Mouse (Mus musculus) mesoderm, embryonic 11.5 days (tissue): Measurements from ENCODE around the gene Psme3.
"Not testable (repeated sequence)": the region's sequence is repeated elsewhere in the genome, so short reads cannot be mapped to it uniquely, and the experiment has no call there.

Experiments used
- DNase-seq: peaks from one replicate; pipeline ENCODE4 v3.0.0-alpha.2; 2012; ENCODE audit warnings: low read depth, low spot score

The Psme3 gene

DNA sequence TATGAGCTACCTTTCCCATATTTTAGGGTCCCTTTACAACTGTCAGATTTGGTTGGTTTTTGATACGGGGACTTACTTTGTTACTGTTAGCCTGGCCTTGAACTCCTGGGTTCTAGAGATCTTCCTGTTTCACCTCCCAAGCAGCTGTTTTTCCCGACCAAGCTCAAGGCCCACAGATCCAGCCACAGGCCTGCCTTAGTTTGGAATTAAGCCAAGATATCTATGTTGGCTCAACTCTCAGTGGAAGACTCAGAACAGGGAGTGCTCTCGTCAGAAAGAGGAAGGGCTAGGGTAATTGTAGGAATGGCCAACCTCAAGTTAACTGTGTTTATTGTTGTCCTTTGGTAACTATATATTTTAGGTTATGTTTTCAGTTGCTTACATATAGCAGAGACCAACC lies 3.9 kb upstream of the Psme3 start:
- no peak for DNase-seq

DNA sequence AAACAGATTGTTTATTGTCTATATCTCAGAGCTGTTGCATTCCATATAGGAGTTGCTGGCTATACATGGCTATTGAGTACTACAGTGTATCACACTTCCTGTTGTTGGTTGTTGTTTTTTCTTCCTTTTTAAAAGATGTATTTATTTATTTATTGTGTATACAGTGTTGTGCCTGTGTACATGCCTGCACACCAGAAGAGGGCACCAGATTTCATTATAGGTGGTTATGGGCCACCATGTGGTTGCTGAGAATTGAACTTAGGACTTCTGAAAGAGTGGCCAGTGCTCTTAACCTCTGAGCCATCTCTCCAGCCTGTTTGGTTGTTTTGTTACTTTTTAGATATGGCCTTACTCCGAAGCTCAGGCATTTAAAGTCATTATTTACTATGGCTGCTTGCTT lies 1.4 kb upstream of the Psme3 start:
- DNase-seq = no peak

DNA sequence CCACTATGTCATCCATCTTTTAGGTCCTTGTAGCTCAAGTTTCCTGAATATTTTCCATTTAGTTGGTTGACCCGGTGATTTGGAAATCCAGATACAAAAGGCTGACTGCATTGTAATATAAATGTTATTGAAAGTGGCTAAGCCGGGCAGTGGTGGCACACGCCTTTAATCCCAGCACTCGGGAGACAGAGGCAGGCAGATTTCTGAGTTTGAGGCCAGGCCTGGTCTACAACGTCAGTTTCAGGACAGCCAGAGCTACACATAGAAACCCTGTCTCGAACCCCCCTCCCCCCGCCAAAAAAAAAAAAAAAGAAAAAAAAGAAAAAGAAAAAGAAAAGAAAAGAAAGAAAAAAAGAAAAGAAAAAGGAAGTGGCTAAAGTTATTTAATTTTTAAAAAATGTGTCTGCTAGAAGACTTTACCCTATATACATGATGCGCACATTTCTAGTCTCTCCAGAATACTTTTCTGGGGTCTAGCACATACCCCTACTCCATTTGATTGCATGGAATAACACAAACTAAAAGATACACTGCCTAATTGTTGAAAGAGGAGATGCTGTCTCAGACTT lies 847 bp upstream of the Psme3 start:
- DNase-seq = no peak

DNA sequence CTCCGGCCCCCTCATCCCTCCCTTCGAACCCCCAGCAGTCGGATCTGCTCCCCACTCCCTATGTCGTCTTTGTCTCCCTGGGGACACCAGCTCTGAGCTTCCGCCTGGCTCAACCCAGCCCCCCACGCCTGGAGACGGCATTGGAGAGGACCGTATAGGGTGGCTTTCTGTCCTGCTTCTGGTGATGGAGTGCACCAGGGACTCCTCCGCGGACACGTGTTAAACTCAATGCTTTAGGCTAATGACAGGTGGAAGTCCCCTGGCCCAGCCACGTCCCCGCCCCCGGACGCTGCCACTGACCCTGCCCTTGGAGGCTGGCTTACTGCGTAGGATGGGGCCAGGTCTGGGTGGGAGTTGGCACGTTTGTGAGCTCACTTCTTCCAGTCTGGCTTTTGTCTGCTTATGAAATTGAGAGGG lies 496 bp downstream of the Psme3 start:
- DNase-seq = peak; percentile 26

DNA sequence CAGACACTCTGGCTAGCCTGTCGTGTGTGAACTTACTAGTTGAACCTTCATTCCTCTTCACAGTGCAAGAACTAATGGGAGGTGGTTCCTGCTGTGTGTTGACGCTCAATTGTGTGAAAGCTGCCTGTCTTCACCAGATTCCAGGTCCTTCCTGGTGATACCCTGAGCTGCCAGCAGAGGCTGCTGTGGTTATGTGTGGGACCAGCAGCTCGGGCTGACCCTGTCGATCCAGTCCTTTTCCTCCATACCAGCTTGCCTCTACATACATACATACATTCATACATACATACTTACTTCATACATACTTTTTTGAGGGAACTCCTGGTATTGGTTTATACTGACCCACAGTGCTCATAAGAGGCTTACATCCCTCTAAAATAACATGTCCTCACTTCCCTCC lies 7.6 kb downstream of the Psme3 start:
- peak; percentile 74 for DNase-seq

DNA sequence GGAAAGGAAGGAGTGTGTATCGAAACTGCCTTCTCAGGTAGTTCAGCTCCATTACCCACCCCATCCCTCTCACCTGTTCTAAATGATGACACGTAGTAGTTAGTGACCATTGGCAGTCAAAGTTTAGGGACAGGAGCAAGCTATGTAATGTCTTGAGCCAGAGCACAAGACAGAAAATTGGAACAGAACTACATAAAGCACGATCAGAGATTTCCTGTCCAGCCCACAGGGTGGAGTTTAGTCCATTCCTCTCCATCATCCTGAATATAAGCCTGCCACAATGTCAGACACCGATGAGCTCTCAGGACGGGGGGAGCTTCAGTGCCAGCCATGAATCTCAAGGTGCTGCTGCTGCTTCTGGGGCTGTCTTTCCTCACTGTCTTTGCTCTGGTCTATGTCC lies 8.8 kb downstream of the Psme3 start, which contains the start of gene Aoc2:
Gene Aoc2, plus strand, starts transcription at position 301 of the 400 bp plus-strand sequence.
- DNase-seq = no peak

DNA sequence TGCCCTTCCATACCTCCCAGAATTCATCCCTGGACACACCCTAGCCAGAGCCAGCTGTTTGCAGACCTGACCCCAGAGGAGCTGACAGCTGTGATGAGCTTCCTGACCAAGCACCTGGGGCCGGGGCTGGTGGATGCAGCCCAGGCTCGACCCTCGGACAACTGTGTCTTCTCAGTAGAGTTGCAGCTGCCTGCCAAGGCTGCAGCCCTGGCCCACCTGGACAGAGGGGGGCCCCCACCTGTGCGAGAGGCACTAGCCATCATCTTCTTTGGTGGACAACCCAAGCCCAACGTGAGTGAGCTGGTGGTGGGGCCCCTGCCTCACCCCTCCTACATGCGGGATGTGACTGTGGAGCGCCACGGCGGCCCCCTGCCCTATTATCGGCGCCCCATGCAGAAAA lies 9.2 kb downstream of the Psme3 start:
- not testable (repeated sequence) for DNase-seq

DNA sequence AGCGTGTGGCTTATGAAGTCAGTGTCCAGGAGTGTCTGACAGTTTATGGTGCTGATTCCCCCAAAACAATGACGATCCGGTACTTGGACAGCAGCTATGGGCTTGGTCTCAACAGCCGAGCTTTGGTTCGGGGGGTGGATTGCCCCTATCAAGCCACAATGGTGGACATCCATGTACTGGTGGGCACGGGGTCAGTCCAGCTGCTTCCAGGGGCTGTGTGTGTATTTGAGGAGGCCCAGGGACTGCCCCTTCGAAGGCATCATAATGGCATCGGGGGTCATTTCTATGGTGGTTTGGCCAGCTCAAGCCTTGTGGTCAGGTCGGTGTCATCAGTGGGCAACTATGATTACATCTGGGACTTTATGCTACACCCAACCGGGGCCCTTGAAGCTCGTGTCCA lies 10.1 kb downstream of the Psme3 start:
- DNase-seq = no peak

DNA sequence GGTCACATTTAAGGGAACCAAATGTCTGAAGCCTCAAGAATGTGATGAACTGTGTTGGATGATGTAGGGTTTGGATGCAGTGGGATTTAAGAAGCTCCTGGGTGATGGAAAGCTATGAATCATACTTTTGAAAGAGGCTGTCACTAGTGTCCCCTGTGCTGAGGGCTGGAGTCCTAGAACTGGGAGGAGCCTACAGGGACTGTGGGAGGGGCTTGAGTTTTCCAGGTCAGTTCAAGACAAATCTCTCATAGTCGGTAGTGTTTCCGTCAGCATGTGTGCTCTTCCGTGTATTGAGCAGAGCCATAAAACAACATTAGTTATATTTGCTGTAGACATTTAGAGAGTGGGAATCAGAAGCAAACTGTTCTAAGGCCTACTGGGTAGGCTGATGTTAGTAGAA lies 11.3 kb downstream of the Psme3 start:
- DNase-seq = no peak

DNA sequence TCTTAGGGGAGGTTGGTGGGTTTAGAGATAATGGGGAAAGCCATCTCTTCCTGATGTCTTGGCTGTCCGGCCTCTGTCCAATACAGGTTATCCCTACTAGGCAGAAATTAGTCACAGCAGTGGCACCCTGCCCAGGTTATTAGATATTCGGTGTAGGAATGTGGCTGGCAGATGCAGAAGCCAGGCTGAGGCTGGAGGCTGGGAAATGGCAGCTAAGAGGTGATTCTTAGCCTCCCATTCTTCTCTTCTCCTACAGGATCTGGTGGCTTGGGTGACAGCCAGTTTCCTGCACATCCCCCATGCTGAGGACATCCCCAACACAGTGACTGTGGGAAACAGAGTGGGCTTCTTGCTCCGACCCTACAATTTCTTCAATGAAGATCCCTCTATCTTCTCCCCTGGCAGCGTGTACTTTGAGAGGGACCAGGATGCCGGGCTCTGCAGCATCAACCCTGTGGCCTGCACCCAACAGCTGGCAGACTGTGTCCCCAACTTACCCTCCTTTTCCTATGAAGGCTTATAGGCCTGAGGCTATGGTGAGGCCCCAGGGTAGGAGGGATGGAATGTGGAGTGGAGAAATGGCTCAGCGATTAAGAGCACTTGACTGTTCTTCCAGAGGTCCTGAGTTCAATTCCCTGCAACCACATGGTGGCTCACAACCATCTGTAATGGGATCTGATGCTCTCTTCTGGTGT lies 13.1 kb downstream of the Psme3 start:
- DNase-seq = no peak

DNA sequence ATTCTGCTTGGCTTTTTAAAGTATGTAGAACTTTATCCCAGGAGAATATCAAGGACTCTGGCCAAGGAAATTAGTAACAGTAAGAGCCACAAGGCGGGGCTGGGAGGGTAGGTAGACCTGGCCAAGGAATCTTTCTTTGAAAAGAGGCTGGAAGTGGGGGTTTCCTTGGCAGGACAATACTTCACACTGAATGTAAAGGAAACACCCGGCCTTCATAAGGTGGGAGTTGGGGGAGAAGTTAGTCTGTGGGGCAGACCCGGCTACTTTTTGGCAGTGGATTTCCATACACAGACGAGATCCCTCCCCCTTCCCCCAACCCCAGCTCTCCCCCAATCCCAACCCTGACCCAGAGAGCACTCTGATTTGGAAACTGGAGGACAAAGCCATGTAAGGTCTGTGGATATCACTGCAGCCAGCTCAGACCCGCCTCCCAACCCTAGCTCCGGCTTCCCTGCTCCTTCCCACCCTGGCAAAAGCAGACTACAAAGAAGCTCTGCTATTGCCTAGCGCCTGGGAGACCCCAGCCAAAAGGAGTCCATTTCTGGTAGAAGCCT lies 14.4 kb downstream of the Psme3 start, which contains the start of gene Aoc3:
Gene Aoc3, plus strand, starts transcription at position 235 of the 554 bp plus-strand sequence.
- DNase-seq = no peak

DNA sequence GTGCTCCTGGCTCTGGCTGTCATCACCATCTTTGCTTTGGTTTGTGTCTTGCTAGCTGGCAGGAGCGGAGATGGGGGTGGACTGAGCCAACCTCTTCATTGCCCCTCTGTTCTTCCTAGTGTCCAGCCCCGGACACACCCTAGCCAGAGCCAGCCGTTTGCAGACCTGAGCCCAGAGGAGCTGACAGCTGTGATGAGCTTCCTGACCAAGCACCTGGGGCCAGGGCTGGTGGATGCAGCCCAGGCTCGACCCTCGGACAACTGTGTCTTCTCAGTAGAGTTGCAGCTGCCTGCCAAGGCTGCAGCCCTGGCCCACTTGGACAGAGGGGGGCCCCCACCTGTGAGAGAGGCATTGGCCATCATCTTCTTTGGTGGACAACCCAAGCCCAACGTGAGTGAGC lies 14.9 kb downstream of the Psme3 start:
- not testable (repeated sequence) for DNase-seq

DNA sequence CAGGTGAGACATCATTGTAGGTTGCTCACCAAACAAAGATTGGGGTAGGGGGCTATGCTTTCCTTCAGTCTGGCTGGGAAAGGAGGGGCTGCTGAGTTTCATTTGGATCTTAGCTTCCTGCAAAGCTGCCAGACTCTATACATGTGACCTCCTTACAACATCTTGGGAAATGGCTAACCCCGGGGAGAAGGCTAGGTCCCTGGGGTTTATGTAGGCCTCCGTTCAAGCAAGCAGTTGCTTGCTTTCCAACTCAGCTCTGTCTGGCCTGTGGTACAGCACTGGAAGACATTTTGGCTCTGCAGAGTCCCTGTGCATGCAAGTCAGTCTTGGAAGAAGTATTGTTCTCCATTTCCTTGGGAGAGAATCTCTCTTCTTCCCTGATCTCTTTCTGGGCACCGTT lies 16.5 kb downstream of the Psme3 start:
- DNase-seq = no peak

DNA sequence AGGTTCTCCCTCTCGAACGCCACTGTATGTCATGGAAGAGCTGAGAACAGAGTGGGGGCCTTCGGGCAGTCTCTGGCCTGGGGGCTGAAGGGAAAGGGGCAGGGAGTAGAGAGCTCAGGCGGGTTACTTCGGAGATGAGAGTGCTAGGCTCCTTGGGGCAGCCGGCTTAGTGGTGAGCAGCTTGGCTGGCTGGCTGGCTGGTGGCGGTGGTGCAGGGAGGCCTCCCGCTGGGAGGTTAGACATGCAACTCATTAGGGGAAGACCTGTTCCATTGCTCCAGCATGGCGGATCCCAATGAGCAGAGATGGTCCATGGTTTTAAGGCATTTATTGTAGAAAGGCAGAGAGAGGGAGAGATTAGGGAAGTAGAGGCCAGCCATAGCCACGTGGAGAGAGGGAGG lies 18.0 kb downstream of the Psme3 start:
- no peak for DNase-seq

DNA sequence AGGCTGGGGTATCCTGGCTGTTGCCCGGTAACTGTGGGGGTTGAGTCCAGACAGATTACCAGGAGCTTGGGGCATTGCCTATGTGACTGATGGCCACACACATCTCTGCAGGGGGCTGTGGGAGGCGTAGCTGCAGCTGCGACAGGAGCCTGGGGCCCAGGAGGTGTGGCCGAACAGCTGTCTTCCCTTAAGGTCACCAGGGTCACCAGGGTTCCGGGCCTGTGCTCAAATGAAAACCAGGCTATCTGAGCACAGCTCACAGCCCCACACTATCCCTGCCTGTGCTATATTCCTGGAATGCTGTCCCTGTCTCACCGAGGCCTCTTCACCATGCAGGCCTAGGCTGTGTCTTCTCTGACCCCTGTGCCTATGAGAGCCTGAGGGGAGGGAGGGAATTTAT lies 18.5 kb downstream of the Psme3 start:
- DNase-seq = peak; percentile 67

DNA sequence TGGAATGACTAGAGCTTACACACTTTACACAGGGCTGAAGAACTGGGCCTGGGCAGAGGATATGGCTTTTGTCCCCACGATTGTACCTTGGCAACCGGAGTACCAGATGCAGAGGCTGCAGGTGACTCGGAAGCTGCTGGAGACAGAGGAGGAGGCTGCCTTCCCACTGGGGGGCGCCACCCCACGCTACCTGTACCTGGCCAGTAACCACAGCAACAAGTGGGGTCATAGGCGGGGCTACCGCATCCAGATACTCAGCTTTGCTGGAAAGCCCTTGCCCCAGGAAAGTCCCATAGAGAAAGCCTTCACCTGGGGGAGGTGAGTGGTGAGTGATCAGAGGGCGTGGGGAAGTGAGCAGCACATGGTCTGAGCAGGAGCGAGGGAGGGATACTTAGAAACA lies 19.7 kb downstream of the Psme3 start:
- DNase-seq = no peak

DNA sequence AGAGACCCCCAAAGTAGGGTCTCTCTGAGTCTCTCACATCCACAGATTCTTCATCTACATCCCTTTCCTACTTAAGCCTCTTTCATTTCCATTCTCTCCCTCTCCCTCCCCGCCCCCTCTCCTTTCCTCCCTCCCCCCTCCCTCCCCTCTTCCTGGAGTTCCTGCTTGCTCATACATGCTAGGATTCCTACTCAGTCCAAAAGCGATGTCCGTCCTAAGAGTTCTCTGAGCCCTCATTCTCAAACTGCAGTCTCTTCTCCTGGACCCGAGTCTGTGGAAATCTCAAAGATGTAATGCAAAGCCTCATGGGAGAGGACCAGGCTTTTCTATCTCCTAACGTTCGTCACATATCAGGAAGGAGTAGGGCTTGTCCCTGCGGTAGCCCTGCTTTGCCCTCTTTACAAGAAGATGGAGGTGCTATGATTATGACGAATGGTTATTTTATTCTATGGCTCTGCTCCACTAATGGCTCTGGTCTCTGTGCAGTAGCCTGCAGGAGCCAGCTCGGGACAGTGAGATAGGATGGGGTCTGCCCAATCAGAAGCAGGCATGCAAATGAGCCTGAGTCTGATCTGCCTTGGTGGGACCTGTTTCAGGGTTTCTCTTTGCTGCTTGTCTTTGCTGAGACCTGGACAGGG lies 22.2 kb downstream of the Psme3 start:
- DNase-seq = peak; percentile 86

DNA sequence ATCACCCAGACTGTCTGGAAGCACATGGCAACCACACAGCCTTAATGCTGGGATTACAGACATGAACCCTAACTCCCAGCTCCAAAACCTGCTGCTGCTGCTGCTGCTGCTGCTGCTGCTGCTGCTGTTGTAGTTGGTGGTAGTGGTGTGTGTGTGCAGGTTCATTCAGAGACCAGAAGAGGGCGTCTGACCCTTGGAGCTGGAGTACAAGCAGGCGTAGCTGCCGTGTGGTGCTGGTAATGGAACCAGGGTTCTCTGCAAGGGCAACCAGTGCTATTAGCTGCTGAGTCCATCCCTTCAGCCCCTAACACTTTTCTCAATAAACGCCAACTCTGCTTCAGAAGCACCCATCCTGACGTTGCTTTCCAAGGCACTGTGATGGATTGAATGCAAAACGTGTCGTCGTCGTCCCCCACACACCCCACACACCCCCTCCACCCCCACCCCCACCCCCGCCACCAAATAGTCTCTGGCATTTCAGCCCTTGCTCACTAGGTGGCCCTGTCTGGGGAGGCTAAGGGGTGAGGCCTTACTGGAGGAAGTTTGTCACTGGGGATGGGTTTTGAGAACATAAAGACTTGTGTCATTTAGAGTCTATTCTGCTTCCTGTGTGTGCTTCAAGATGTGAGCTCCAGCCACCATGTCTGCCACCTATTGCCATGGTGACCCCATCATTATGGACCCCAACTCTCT lies 31.2 kb downstream of the Psme3 start:
- no peak for DNase-seq

DNA sequence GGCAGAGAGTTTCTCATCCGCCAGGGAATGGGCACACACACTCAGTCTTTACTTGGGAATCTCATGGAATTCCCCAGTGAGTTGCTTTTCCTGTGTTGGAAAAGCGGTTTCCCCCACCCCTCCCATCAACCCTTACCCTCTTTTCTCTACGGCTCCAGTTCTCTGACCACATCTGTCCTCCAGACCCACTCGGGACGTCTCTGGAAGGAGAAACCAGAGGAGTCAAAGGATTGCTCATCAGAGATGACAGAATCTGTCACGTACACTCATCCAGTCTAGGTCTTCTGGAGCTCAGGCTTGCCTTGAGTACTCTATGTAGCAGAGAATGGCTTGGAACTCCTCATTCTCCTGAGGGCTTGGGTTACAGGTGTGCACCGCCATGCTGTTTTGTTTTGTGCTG lies 32.8 kb downstream of the Psme3 start:
- no peak for DNase-seq

DNA sequence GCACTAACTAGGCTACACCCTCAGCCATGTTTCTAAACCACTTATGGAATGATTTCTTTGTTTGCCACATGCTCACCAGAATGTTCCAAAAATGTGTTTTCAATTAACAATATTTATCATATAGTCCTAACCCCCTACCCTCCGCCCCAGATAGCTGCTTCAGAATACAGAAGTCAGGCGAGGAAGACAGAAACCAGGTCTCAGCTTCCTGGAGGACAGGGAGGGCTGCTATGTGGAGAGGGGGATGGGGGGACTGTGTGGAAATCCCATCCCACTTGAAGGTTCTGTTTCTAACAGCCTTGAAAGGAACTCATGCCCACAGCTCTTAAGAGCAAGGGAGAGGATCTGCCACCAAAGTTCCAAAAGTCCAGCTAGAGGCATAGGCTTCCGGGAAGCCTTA lies 33.2 kb downstream of the Psme3 start:
- DNase-seq = no peak

DNA sequence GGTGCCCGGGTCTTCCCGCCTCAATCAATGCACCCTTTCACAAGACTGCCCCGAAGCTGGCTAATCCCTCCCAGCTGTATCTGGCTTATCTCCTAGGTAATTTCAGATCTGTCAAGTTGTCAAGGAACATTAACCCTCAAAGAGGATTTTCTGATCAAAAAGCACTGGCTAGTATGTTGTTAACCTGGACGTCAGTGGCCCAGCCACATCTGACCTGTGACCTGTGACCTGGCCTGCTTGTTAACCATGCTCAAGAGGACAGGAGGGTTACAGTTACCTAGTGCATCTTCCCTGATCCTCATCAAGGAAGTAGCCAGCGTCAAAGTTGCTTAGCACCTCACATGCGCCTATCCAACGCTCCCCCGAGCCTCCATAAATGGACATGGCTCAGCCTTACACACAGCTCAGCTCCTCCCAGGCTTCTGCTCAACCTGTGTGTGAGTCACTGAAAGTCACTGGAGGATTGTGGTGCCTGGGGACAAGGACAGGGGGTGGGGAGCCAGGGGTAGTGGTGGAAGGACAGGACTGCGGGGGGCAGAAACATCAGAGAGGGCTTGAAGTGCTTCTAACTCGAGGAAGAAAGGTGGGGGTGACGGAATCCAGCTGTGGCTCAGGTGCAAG lies 35.2 kb downstream of the Psme3 start:
- DNase-seq = no peak

DNA sequence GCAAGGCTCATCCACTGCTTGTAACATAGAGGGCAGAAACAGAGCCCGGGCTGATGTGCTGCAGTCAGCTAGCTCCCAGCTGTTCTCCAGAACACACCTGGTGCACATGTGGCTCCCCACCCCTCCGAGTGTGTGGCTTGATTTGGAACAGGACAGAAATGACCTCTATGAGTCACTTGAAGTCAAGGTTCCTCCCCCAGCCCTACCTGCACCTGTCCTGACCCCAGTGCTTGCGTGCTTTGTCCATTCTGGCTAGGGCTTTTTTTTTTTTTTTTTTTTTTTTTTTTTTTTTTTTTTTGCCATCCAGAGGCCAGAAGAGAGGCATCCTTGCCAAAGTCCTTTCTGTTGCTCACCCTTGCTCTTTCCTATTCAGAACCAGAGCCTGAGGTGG lies 35.7 kb downstream of the Psme3 start:
- no peak for DNase-seq
